Mouse (Mus musculus) liver, adult 2 months (tissue): ENCODE measurements around the gene Rdh16f2.

Source experiments
- CTCF ChIP-seq: fragments of 200-500 bp; IDR thresholded peaks from 2 replicates; pipeline ENCODE4 v1.5.1; 2011; ENCODE audit warnings: low read depth, low read length, control low read depth
- POLR2A ChIP-seq: fragments of 200-500 bp; IDR thresholded peaks from 2 replicates; pipeline ENCODE4 v1.6.1; 2011; ENCODE audit warnings: low read length, control low read depth; ENCODE audit not compliant: insufficient read depth; ENCODE audit errors: extremely low read depth

GRCm38 (mm10) chr10:127886971-127887370, 20.7 kb downstream of the Rdh16f2 start:
- TF ChIP-seq CTCF (no peak), POLR2A (no peak)
